Mouse (Mus musculus) liver, embryonic 14.5 days (tissue): Measurements from ENCODE around the gene Slc2a3. TPM values are rescaled to one million over a fixed set of nuclear protein-coding genes. Genes with fewer than 3 reads are reported as not detected.

Source experiments
- ATAC-seq: fragments of 200-750 bp; cut with Nextera tagmentation; 2 replicates; pipeline ENCODE4 v1.8.0; 2017; ENCODE audit warnings: moderate number of reproducible peaks, mild to moderate bottlenecking, moderate library complexity; ENCODE audit not compliant: insufficient read depth
- DNase-seq, 3 experiments: peaks; one replicate each; pipeline ENCODE4 v3.0.0-alpha.2; 2012 to 2013; ENCODE audit warnings: low read depth in 3 of 3, low spot score in 3 of 3
- H3K27ac ChIP-seq: fragments of 300-500 bp; sonication (generic); 2 replicates; pipeline ENCODE4 v1.5.1; 2014; ENCODE audit warnings: moderate library complexity, mild to moderate bottlenecking, control low read depth, inconsistent platforms
- H3K27me3 ChIP-seq: fragments of 300-500 bp; sonication (generic); 2 replicates; pipeline ENCODE4 v1.6.1; 2014; ENCODE audit warnings: mild to moderate bottlenecking, low read length, moderate library complexity; ENCODE audit not compliant: control insufficient read depth, insufficient read depth
- H3K36me3 ChIP-seq: fragments of 300-500 bp; sonication (generic); replicated peaks from 2 replicates; pipeline ENCODE4 v1.6.1; 2014; ENCODE audit warnings: low read depth; ENCODE audit not compliant: control insufficient read depth, insufficient read depth
- H3K4me1 ChIP-seq, 2 experiments: fragments of 200-500 bp in 1 of 2; fragments of 300-500 bp in 1 of 2; sonication (generic) in 1 of 2; replicated peaks; 2 replicates each; pipeline ENCODE4 v1.6.1; 2012 to 2014; ENCODE audit warnings: antibody characterized with exemption in 1 of 2, inconsistent platforms in 1 of 2, low read length in 1 of 2; ENCODE audit not compliant: control insufficient read depth in 2 of 2, insufficient read depth in 2 of 2
- H3K4me2 ChIP-seq: fragments of 300-500 bp; sonication (generic); 2 replicates; pipeline ENCODE4 v1.6.1; 2014; ENCODE audit warnings: low read depth, mild to moderate bottlenecking, control low read depth, moderate library complexity
- H3K4me3 ChIP-seq, 2 experiments: fragments of 200-500 bp in 1 of 2; fragments of 300-500 bp in 1 of 2; sonication (generic) in 1 of 2; 2 replicates each; pipeline ENCODE4 v1.5.1; 2012 to 2014; ENCODE audit warnings: low read depth in 2 of 2, low read length in 2 of 2, mild to moderate bottlenecking in 2 of 2, control low read depth in 1 of 2, inconsistent platforms in 1 of 2, moderate library complexity in 1 of 2; ENCODE audit not compliant: insufficient read depth in 1 of 2
- H3K9ac ChIP-seq: fragments of 300-500 bp; sonication (generic); replicated peaks from 2 replicates; pipeline ENCODE4 v1.6.1; 2014; ENCODE audit warnings: mild to moderate bottlenecking, control low read depth, moderate library complexity
- H3K9me3 ChIP-seq: fragments of 300-500 bp; sonication (generic); 2 replicates; pipeline ENCODE4 v1.6.1; 2016; ENCODE audit warnings: low read length, mixed read lengths; ENCODE audit not compliant: control insufficient read depth
- CTCF ChIP-seq: IDR thresholded peaks from 2 replicates; pipeline ENCODE4 v1.5.1; 2016; ENCODE audit warnings: antibody characterized with exemption, low read depth, control low read depth
- EP300 ChIP-seq: IDR thresholded peaks from 2 replicates; pipeline ENCODE4 v1.6.1; 2016; ENCODE audit warnings: antibody characterized with exemption, low read depth
- WGBS: fragments of 180-500 bp; shearing (Covaris S2); extraction: QIAGEN DNeasy Blood & Tissue Kit; methylation state at CpG from one replicate; pipeline ENCODE4 v1.1.7; 2014; ENCODE audit not compliant: insufficient replicate concordance; 5-methylcytosine and 5-hydroxymethylcytosine counted together
- polyA plus RNA-seq, 2 experiments: library from polyadenylated mRNA; depleted of rRNA in 1 of 2; stranded (reverse) in 1 of 2; unstranded in 1 of 2; fragments of >200 nt; fragmentation: Nextera tagmentation in 1 of 2; extraction: Ambion mirVana in 1 of 2; gene quantifications; 2 replicates each; pipeline versions ENCODE4 v1.2.1 to v1.2.3; 2012 to 2014

Gene Slc2a3
- 8.7 and 9.6 TPM in 2 replicates for polyA plus RNA-seq (2012; rRNA removed)
- 13.9 and 16.0 TPM in 2 replicates for polyA plus RNA-seq (2014; fragmentation: Nextera tagmentation; extraction: Ambion mirVana)

GRCm38 (mm10) chr6:122801301-122801800 lies at the start of gene Slc2a3:
TSS of gene Slc2a3 (minus strand) at chr6:122801640.
- H3K4me1 ChIP-seq: peaks cover 8 to 18% of the 10 kb centered on the region in 2 experiments
- no peaks in the 10 kb centered on the region for H3K36me3 ChIP-seq
- under 1% methylated on average over 43 of the region's 46 CpGs for WGBS
- ATAC-seq (peak; percentile 84), DNase-seq (peak in 1 of 3 experiments; percentile 43)
- H3K27ac ChIP-seq: peak within 1 kb of the TSS; percentile 78
- H3K27me3 ChIP-seq: no peaks in the 10 kb centered on the region
- no peaks in the 10 kb centered on the region for H3K9me3 ChIP-seq
- peak within 1 kb of the TSS; percentile 61 to 81 for H3K4me3 ChIP-seq
- TF ChIP-seq CTCF: no peak
- TF ChIP-seq EP300: no peak
- peak within 1 kb of the TSS; percentile 96 for H3K4me2 ChIP-seq
- H3K9ac ChIP-seq: peak within 1 kb of the TSS; percentile 95

GRCm38 (mm10) chr6:122843759-122844158 lies 42.3 kb upstream of the Slc2a3 start:
- Histone ChIP-seq H3K36me3 (peaks cover 6% of the 10 kb centered on the region), H3K27ac (no peak overlapping the region), H3K9ac (no peak overlapping the region), H3K4me1 (no peaks in the 10 kb centered on the region), H3K4me3 (no peak overlapping the region), H3K27me3 (no peaks in the 10 kb centered on the region), H3K9me3 (no peaks in the 10 kb centered on the region), H3K4me2 (no peak overlapping the region)
- 78% methylated on average over 6 of the region's 6 CpGs for WGBS
- ATAC-seq (no peak), DNase-seq (no peak)
- TF ChIP-seq CTCF (no peak), EP300 (no peak)

GRCm38 (mm10) chr6:122837539-122837938 lies 36.1 kb upstream of the Slc2a3 start:
- 55% methylated on average over 5 of the region's 5 CpGs for WGBS
- no peak for DNase-seq
- TF ChIP-seq CTCF (no peak), EP300 (no peak)
- H3K9ac ChIP-seq: no peak overlapping the region
- no peak overlapping the region for H3K4me3 ChIP-seq
- ATAC-seq: no peak
- H3K9me3 ChIP-seq: no peaks in the 10 kb centered on the region
- no peak overlapping the region for H3K4me2 ChIP-seq
- H3K27ac ChIP-seq: no peak overlapping the region
- H3K27me3 ChIP-seq: no peaks in the 10 kb centered on the region
- peaks cover 6% of the 10 kb centered on the region for H3K36me3 ChIP-seq
- no peaks in the 10 kb centered on the region for H3K4me1 ChIP-seq

- peak; percentile 17; the same call in 1 of the 2 replicates for TF ChIP-seq CTCF
- no peak for TF ChIP-seq EP300
- Histone ChIP-seq H3K9ac (no peak overlapping the region), H3K4me3 (no peak overlapping the region), H3K4me1 (no peaks in the 10 kb centered on the region), H3K4me2 (no peak overlapping the region), H3K27ac (no peak overlapping the region), H3K9me3 (no peaks in the 10 kb centered on the region), H3K36me3 (peaks cover 6% of the 10 kb centered on the region), H3K27me3 (no peaks in the 10 kb centered on the region)
- DNase-seq: no peak
- no peak for ATAC-seq
- 79% methylated on average over 3 of the region's 3 CpGs for WGBS
Measured at GRCm38 (mm10) chr6:122836974-122837373, 35.5 kb upstream of the Slc2a3 start.

- DNase-seq: no peak
- TF ChIP-seq CTCF: peak; percentile 93
- TF ChIP-seq EP300: no peak
- H3K36me3 ChIP-seq: peaks cover 2% of the 10 kb centered on the region
- no peaks in the 10 kb centered on the region for H3K27me3 ChIP-seq
- no peaks in the 10 kb centered on the region for H3K4me1 ChIP-seq
- H3K9ac ChIP-seq: no peak overlapping the region
- 47% methylated on average over 4 of the region's 4 CpGs for WGBS
- ATAC-seq: peak; percentile 51
- no peak overlapping the region for H3K4me3 ChIP-seq
- H3K4me2 ChIP-seq: no peak overlapping the region
- no peak overlapping the region for H3K27ac ChIP-seq
- H3K9me3 ChIP-seq: no peaks in the 10 kb centered on the region
Measured at GRCm38 (mm10) chr6:122834365-122834764, 32.9 kb upstream of the Slc2a3 start.
